Mouse (Mus musculus): ENCODE data around the gene Xab2. TPM values are rescaled to one million over a fixed set of nuclear protein-coding genes. Genes with fewer than 3 reads are reported as not detected.
A peak's percentile ranks its signal among the peaks of the same experiment; 100 is the strongest.

Gene Xab2
- polyA plus RNA-seq, 1 experiment from 2014 or later, result 76.9 TPM

DNA sequence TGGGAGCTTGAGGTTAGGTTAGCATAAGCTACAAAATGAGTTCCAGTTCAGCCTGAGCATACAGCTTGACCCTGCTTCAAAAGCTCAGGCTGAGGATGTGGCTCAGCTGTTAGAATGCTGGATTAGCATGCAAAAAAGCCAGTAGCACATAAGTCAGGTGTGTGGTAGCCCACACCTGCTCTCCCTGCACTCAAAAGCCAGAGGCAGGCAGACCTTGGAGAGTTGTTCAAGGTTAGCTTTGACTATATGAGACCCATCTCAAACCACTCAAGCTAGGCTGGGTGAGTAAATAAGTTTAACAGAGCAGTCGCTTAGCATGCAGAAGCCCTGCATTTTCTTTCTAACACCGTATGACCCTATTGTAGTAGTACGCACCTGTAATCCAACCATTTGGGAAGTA lies 46.6 kb downstream of the Xab2 start:
- Histone ChIP-seq H3K36me3 (ENCODE audit: insufficient read depth, low read length) (no peaks in the 10 kb centered on the region), H3K4me1 (ENCODE audit: insufficient read depth, low read length) (no peaks in the 10 kb centered on the region), H3K9me3 (ENCODE audit: low read length) (no peaks in the 10 kb centered on the region), H3K27ac (ENCODE audit: low read length) (no peak overlapping the region), H3K4me3 (ENCODE audit: low read length) (no peak overlapping the region), H3K9ac (replicated peaks; ENCODE audit: low read length) (no peak overlapping the region), H3K27me3 (ENCODE audit: insufficient read depth, low read length) (no peaks in the 10 kb centered on the region), H3K4me2 (replicated peaks; ENCODE audit: low read depth, low read length) (no peak overlapping the region)
- ATAC-seq (ENCODE audit: low FRiP score, low TSS enrichment), result no peak
- 97% methylated on average over 3 of the region's 3 CpGs for WGBS

DNA sequence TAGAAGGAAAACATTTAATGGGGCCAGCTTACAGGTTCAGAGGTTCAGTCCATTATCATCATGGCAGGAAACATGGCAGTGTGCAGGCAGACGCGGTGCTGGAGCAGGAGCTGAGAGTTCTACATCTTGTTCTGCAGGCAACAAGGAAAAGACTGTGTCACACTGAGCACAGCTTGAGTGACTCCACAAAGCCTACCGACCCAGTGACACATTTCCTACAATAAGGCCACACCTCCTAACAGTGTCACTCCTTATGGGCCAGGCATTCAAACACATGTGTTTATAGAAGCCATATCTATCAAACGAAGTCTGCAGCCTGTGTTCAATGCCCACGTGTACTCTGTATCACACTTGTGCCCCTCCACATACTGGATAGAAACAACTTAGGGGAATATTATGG lies 51.3 kb downstream of the Xab2 start:
- Histone ChIP-seq H3K4me1 (ENCODE audit: insufficient read depth, low read length) (peaks cover 8% of the 10 kb centered on the region; the same call in 1 of the 2 replicates), H3K9ac (replicated peaks; ENCODE audit: low read length) (no peak overlapping the region), H3K27ac (ENCODE audit: low read length) (no peak overlapping the region), H3K4me2 (replicated peaks; ENCODE audit: low read depth, low read length) (no peak overlapping the region), H3K4me3 (ENCODE audit: low read length) (no peak overlapping the region), H3K27me3 (ENCODE audit: insufficient read depth, low read length) (no peaks in the 10 kb centered on the region), H3K9me3 (ENCODE audit: low read length) (no peaks in the 10 kb centered on the region), H3K36me3 (ENCODE audit: insufficient read depth, low read length) (no peaks in the 10 kb centered on the region)
- WGBS, result 84% methylated on average over 5 of the region's 5 CpGs
- ATAC-seq (ENCODE audit: low FRiP score, low TSS enrichment), result no peak

DNA sequence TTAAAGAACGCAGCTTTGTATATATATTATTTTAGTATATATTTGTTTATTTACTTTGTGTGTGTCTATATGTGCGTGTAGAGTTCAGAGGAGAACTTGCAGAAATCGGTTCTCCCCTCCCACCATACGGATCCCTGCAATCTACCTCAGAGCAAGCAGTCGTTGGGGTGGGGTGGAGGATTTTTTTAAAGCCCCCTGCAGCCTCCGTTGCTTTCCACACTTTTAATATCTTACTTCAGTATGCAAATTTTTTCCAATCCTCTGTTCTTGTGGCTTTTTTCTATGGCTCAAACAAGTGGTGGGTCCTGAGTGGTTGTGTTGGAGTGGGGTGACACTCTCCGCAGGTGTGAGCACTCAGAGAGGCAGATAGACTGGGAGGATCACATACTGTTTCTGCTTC lies 52.7 kb downstream of the Xab2 start:
- no peaks in the 10 kb centered on the region for H3K36me3 ChIP-seq (ENCODE audit: insufficient read depth, low read length)
- H3K27me3 ChIP-seq (ENCODE audit: insufficient read depth, low read length), result no peaks in the 10 kb centered on the region
- 7% methylated on average over 7 of the region's 7 CpGs for WGBS
- H3K4me1 ChIP-seq (ENCODE audit: insufficient read depth, low read length), result peaks cover 8% of the 10 kb centered on the region; the same call in 1 of the 2 replicates
- no peaks in the 10 kb centered on the region for H3K9me3 ChIP-seq (ENCODE audit: low read length)
- H3K4me3 ChIP-seq (ENCODE audit: low read length), result peak overlapping the region; percentile 35
- peak overlapping the region; percentile 87 for H3K27ac ChIP-seq (ENCODE audit: low read length)
- H3K4me2 ChIP-seq (replicated peaks; ENCODE audit: low read depth, low read length), result peak overlapping the region; percentile 53
- H3K9ac ChIP-seq (replicated peaks; ENCODE audit: low read length), result peak overlapping the region; percentile 36; the same call in 1 of the 2 replicates
- no peak for ATAC-seq (ENCODE audit: low FRiP score, low TSS enrichment)

DNA sequence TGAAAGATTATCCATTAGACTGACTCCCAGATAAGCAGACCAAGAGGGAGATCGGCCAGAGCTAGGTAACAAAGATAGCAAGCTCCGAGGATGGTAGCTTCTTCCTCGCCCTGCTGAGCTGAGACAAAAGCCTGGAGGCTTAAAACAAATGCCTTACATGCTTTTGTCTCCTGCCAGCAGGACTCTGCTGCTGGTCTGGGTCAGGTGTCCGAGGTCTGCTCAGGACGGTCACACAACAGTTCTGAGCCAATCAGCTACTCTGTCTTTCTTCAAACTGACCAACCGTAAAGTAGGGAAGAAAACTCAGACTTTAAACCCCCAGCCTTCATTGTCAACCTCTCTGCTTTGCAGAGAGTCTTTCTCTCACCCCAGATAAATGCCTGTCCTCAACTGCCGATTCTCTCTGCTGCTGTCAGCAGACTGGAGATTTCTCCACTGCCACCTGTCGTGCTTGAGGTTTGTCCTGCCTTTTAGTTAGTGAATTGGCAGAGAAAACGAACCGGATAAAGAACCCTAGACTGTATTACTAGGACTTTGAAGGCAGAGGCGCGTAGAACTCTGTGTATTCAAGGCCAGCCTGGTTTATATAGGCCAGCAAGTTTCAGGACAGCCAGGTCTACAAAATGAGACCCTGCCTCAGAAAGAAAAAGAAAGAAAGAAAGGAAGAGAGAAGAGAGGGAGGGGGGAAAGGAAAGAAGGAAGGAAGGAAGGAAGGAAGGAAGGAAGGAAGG lies 53.3 kb downstream of the Xab2 start, which contains the start of gene C330021F23Rik:
Gene C330021F23Rik, plus strand, starts transcription at position 350 of the 731 bp plus-strand sequence.
- no peaks in the 10 kb centered on the region for H3K9me3 ChIP-seq (ENCODE audit: low read length)
- peak; percentile 90 for ATAC-seq (ENCODE audit: low FRiP score, low TSS enrichment)
- 3% methylated on average over 12 of the region's 12 CpGs for WGBS
- H3K27ac ChIP-seq (ENCODE audit: low read length), result peak within 1 kb of the TSS; percentile 87
- H3K9ac ChIP-seq (replicated peaks; ENCODE audit: low read length), result peak within 1 kb of the TSS; percentile 62
- no peaks in the 10 kb centered on the region for H3K36me3 ChIP-seq (ENCODE audit: insufficient read depth, low read length)
- H3K4me3 ChIP-seq (ENCODE audit: low read length), result peak within 1 kb of the TSS; percentile 35
- H3K4me1 ChIP-seq (ENCODE audit: insufficient read depth, low read length), result peaks cover 8% of the 10 kb centered on the region; the same call in 1 of the 2 replicates
- H3K4me2 ChIP-seq (replicated peaks; ENCODE audit: low read depth, low read length), result peak within 1 kb of the TSS; percentile 53
- H3K27me3 ChIP-seq (ENCODE audit: insufficient read depth, low read length), result no peaks in the 10 kb centered on the region

Other genes starting within 250 kb of the Xab2 start
- gene Arhgef18, start 228.3 kb downstream of the Xab2 start, polyA plus RNA-seq (2015; fragmentation: Nextera tagmentation; extraction: Ambion mirVana), result 11.6 and 12.1 TPM in 2 replicates
- 8.7 and 10.1 TPM in 2 replicates for gene Pex11g, start 153.6 kb downstream of the Xab2 start, polyA plus RNA-seq (2015; fragmentation: Nextera tagmentation; extraction: Ambion mirVana)
- gene Tex45, start 150.5 kb downstream of the Xab2 start, polyA plus RNA-seq (2015; fragmentation: Nextera tagmentation; extraction: Ambion mirVana), result 0.19 TPM in 1 of 2 replicates, not detected in the other
- 55.6 and 57.1 TPM in 2 replicates for gene Zfp358, start 128.2 kb downstream of the Xab2 start, polyA plus RNA-seq (2015; fragmentation: Nextera tagmentation; extraction: Ambion mirVana)
- 72.2 and 73.5 TPM in 2 replicates for gene Mcoln1, start 120.9 kb downstream of the Xab2 start, polyA plus RNA-seq (2015; fragmentation: Nextera tagmentation; extraction: Ambion mirVana)
- gene Pnpla6, start 105.9 kb downstream of the Xab2 start, polyA plus RNA-seq (2015; fragmentation: Nextera tagmentation; extraction: Ambion mirVana), result 35.7 and 42.4 TPM in 2 replicates
- gene C330021F23Rik, start 53.3 kb downstream of the Xab2 start, polyA plus RNA-seq (2015; fragmentation: Nextera tagmentation; extraction: Ambion mirVana), result 8.4 and 8.5 TPM in 2 replicates
- gene Camsap3, start 34.0 kb downstream of the Xab2 start, polyA plus RNA-seq (2015; fragmentation: Nextera tagmentation; extraction: Ambion mirVana), result 13.7 and 16.8 TPM in 2 replicates
- 85.9 and 90.4 TPM in 2 replicates for gene Pet100, start 232 bp upstream of the Xab2 start, polyA plus RNA-seq (2015; fragmentation: Nextera tagmentation; extraction: Ambion mirVana)
- gene Pcp2, start 4.2 kb upstream of the Xab2 start, polyA plus RNA-seq (2015; fragmentation: Nextera tagmentation; extraction: Ambion mirVana), result 0.48 and 0.51 TPM in 2 replicates
- gene Stxbp2, start 9.6 kb upstream of the Xab2 start, polyA plus RNA-seq (2015; fragmentation: Nextera tagmentation; extraction: Ambion mirVana), result 102 and 105 TPM in 2 replicates
- 0.31 and 0.55 TPM in 2 replicates for gene Retn, start 34.5 kb upstream of the Xab2 start, polyA plus RNA-seq (2015; fragmentation: Nextera tagmentation; extraction: Ambion mirVana)
- gene Mcemp1, start 44.4 kb upstream of the Xab2 start, polyA plus RNA-seq (2015; fragmentation: Nextera tagmentation; extraction: Ambion mirVana), result 0.20 and 0.50 TPM in 2 replicates
- 13.2 and 14.8 TPM in 2 replicates for gene Fcor, start 51.0 kb upstream of the Xab2 start, polyA plus RNA-seq (2015; fragmentation: Nextera tagmentation; extraction: Ambion mirVana)
- gene Trappc5, start 55.0 kb upstream of the Xab2 start, polyA plus RNA-seq (2015; fragmentation: Nextera tagmentation; extraction: Ambion mirVana), result 42.1 and 44.7 TPM in 2 replicates
- 0.22 TPM in 1 of 2 replicates, not detected in the other for gene Fcer2a, start 72.9 kb upstream of the Xab2 start, polyA plus RNA-seq (2015; fragmentation: Nextera tagmentation; extraction: Ambion mirVana)
- gene Clec4g, start 99.3 kb upstream of the Xab2 start, polyA plus RNA-seq (2015; fragmentation: Nextera tagmentation; extraction: Ambion mirVana), result 0.41 and 0.45 TPM in 2 replicates
- gene Cd209a, start 127.7 kb upstream of the Xab2 start, polyA plus RNA-seq (2015; fragmentation: Nextera tagmentation; extraction: Ambion mirVana), result not detected in 2 replicates
- gene Cd209e, start 233.0 kb upstream of the Xab2 start, polyA plus RNA-seq (2015; fragmentation: Nextera tagmentation; extraction: Ambion mirVana), result not detected in 2 replicates

All from kidney, embryonic 16.5 days (tissue).